Mouse (Mus musculus) common myeloid progenitor, adult 5-6 weeks (primary cell): Measurements from ENCODE around the gene Atg10. TPM values are rescaled to one million over a fixed set of nuclear protein-coding genes. Genes with fewer than 3 reads are reported as not detected.
"Not testable (repeated sequence)": the region's sequence is repeated elsewhere in the genome, so short reads cannot be mapped to it uniquely, and the experiment has no call there.

ENCODE experiments used
- ATAC-seq: replicated peaks from 2 replicates; pipeline ENCODE4 v1.8.0; 2016; ENCODE audit warnings: low read depth, mild to moderate bottlenecking, moderate TSS enrichment, inconsistent platforms; ENCODE audit not compliant: poor library complexity, severe bottlenecking
- total RNA-seq: library from RNA; stranded (forward); fragments of 200-1000, 187-1606 nt; gene quantifications from 2 replicates; pipeline ENCODE4 v1.2.3, GENCODE M21; 2017

Gene Atg10
- total RNA-seq, 1 experiment from 2014 or later = 7.3 TPM

- ATAC-seq = no peak
Observed at GRCm38 (mm10) chr13:90964511-90964910, 259.3 kb downstream of the Atg10 start.

GRCm38 (mm10) chr13:90962836-90963760, 260.7 kb downstream of the Atg10 start:
- ATAC-seq = no peak

GRCm38 (mm10) chr13:90960591-90960990, 263.2 kb downstream of the Atg10 start:
- no peak for ATAC-seq

- ATAC-seq = no peak
Observed at GRCm38 (mm10) chr13:90958894-90959293, 264.9 kb downstream of the Atg10 start.

GRCm38 (mm10) chr13:90939600-90939999, 284.2 kb downstream of the Atg10 start:
- ATAC-seq = no peak; the same call in 1 of the 2 replicates

- peak; percentile 91 for ATAC-seq
Observed at GRCm38 (mm10) chr13:90939192-90939591, 284.6 kb downstream of the Atg10 start.

- no peak for ATAC-seq
Observed at GRCm38 (mm10) chr13:90935852-90936251, 287.9 kb downstream of the Atg10 start.

GRCm38 (mm10) chr13:90933256-90933655, 290.5 kb downstream of the Atg10 start:
- ATAC-seq = no peak

- peak; percentile 62 for ATAC-seq
Observed at GRCm38 (mm10) chr13:90929847-90930246, 293.9 kb downstream of the Atg10 start.

- not testable (repeated sequence) for ATAC-seq
Observed at GRCm38 (mm10) chr13:90928266-90928665, 295.5 kb downstream of the Atg10 start.

- ATAC-seq = no peak
Observed at GRCm38 (mm10) chr13:90926938-90927633, 296.7 kb downstream of the Atg10 start.

- ATAC-seq = no peak
Observed at GRCm38 (mm10) chr13:90926125-90926765, 297.5 kb downstream of the Atg10 start.

- no peak for ATAC-seq
Observed at GRCm38 (mm10) chr13:90925191-90925590, 298.6 kb downstream of the Atg10 start.

- ATAC-seq = no peak
Observed at GRCm38 (mm10) chr13:90924072-90924471, 299.7 kb downstream of the Atg10 start.

- not testable (repeated sequence) for ATAC-seq
Observed at GRCm38 (mm10) chr13:90923617-90924016, 300.2 kb downstream of the Atg10 start.

- ATAC-seq = peak; percentile 93
Observed at GRCm38 (mm10) chr13:90922751-90923612, 300.8 kb downstream of the Atg10 start, which contains the start of gene Rps23. Gene Rps23, plus strand, starts transcription at chr13:90922958.

GRCm38 (mm10) chr13:90914721-90915120, 309.0 kb downstream of the Atg10 start:
- ATAC-seq = no peak

GRCm38 (mm10) chr13:90913675-90914192, 310.0 kb downstream of the Atg10 start:
- no peak for ATAC-seq
